Mouse (Mus musculus): ENCODE measurements around the gene Elovl7. TPM values are rescaled to one million over a fixed set of nuclear protein-coding genes. Genes with fewer than 3 reads are reported as not detected.
A peak's percentile ranks its signal among the peaks of the same experiment; 100 is the strongest.

Elovl7 gene
- polyA plus RNA-seq, 2 experiments: 0.51 to 1.8 TPM

GRCm38 (mm10) chr13:108302957-108303675, 88.9 kb downstream of the Elovl7 start:
- TF ChIP-seq EP300 (IDR thresholded peaks at IDR 0.05; ENCODE audit: low read depth) (no peak), CTCF (IDR thresholded peaks at IDR 0.05; ENCODE audit: low read depth) (no peak)
- no peak overlapping the region for H3K27ac ChIP-seq
- no peak overlapping the region for H3K4me3 ChIP-seq (ENCODE audit: insufficient read depth in 1 of 2, low read depth in 2 of 2, low read length in 2 of 2)
- no peaks in the 10 kb centered on the region for H3K27me3 ChIP-seq (ENCODE audit: control insufficient read depth, insufficient read depth, low read length)
- no peaks in the 10 kb centered on the region for H3K9me3 ChIP-seq (ENCODE audit: control insufficient read depth, low read length)
- H3K9ac ChIP-seq (replicated peaks): no peak overlapping the region
- no peaks in the 10 kb centered on the region for H3K36me3 ChIP-seq (replicated peaks; ENCODE audit: control insufficient read depth, insufficient read depth, low read depth)
- no peak for ATAC-seq (ENCODE audit: insufficient read depth)
- H3K4me2 ChIP-seq (ENCODE audit: low read depth): no peak overlapping the region
- peaks cover 0 to 2% of the 10 kb centered on the region in 2 experiments; a peak in 1 of 4 replicates for H3K4me1 ChIP-seq (replicated peaks; ENCODE audit: control insufficient read depth in 2 of 2, insufficient read depth in 2 of 2, low read length in 1 of 2)
- DNase-seq (ENCODE audit: low read depth in 3 of 3, low spot score in 3 of 3): no peak
- WGBS (ENCODE audit: insufficient replicate concordance): 64% methylated on average over 7 of the region's 7 CpGs

- H3K4me3 ChIP-seq (ENCODE audit: insufficient read depth in 1 of 2, low read depth in 2 of 2, low read length in 2 of 2): no peak overlapping the region
- no peak overlapping the region for H3K4me2 ChIP-seq (ENCODE audit: low read depth)
- 27% methylated on average over 1 of the region's 1 CpGs for WGBS (ENCODE audit: insufficient replicate concordance)
- no peak for TF ChIP-seq CTCF (IDR thresholded peaks at IDR 0.05; ENCODE audit: low read depth)
- no peak for TF ChIP-seq EP300 (IDR thresholded peaks at IDR 0.05; ENCODE audit: low read depth)
- H3K9me3 ChIP-seq (ENCODE audit: control insufficient read depth, low read length): no peaks in the 10 kb centered on the region
- peaks cover 0 to 2% of the 10 kb centered on the region in 2 experiments; a peak in 1 of 4 replicates for H3K4me1 ChIP-seq (replicated peaks; ENCODE audit: control insufficient read depth in 2 of 2, insufficient read depth in 2 of 2, low read length in 1 of 2)
- no peaks in the 10 kb centered on the region for H3K27me3 ChIP-seq (ENCODE audit: control insufficient read depth, insufficient read depth, low read length)
- DNase-seq (ENCODE audit: low read depth in 3 of 3, low spot score in 3 of 3) (no peak), ATAC-seq (ENCODE audit: insufficient read depth) (no peak)
- H3K27ac ChIP-seq: no peak overlapping the region
- no peak overlapping the region for H3K9ac ChIP-seq (replicated peaks)
- no peaks in the 10 kb centered on the region for H3K36me3 ChIP-seq (replicated peaks; ENCODE audit: control insufficient read depth, insufficient read depth, low read depth)
Observed at GRCm38 (mm10) chr13:108303841-108304240, 89.6 kb downstream of the Elovl7 start.

GRCm38 (mm10) chr13:108304680-108305079, 90.5 kb downstream of the Elovl7 start:
- Histone ChIP-seq H3K4me1 (replicated peaks; ENCODE audit: control insufficient read depth in 2 of 2, insufficient read depth in 2 of 2, low read length in 1 of 2) (peaks cover 0 to 2% of the 10 kb centered on the region in 2 experiments; a peak in 1 of 4 replicates), H3K27ac (no peak overlapping the region), H3K36me3 (replicated peaks; ENCODE audit: control insufficient read depth, insufficient read depth, low read depth) (no peaks in the 10 kb centered on the region), H3K9me3 (ENCODE audit: control insufficient read depth, low read length) (no peaks in the 10 kb centered on the region), H3K9ac (replicated peaks) (no peak overlapping the region), H3K4me2 (ENCODE audit: low read depth) (no peak overlapping the region), H3K4me3 (ENCODE audit: insufficient read depth in 1 of 2, low read depth in 2 of 2, low read length in 2 of 2) (no peak overlapping the region), H3K27me3 (ENCODE audit: control insufficient read depth, insufficient read depth, low read length) (no peaks in the 10 kb centered on the region)
- 11% methylated on average over 2 of the region's 2 CpGs for WGBS (ENCODE audit: insufficient replicate concordance)
- ATAC-seq (ENCODE audit: insufficient read depth) (no peak), DNase-seq (ENCODE audit: low read depth in 3 of 3, low spot score in 3 of 3) (no peak)
- TF ChIP-seq EP300 (IDR thresholded peaks at IDR 0.05; ENCODE audit: low read depth): no peak
- TF ChIP-seq CTCF (IDR thresholded peaks at IDR 0.05; ENCODE audit: low read depth): no peak

- no peaks in the 10 kb centered on the region for H3K27me3 ChIP-seq (ENCODE audit: control insufficient read depth, insufficient read depth, low read length)
- peak within 1 kb of the TSS; percentile 98 for H3K9ac ChIP-seq (replicated peaks)
- ATAC-seq (ENCODE audit: insufficient read depth) (peak; percentile 93), DNase-seq (ENCODE audit: low read depth in 3 of 3, low spot score in 3 of 3) (peak; percentile 92 to 96 (median 94))
- no peaks in the 10 kb centered on the region for H3K9me3 ChIP-seq (ENCODE audit: control insufficient read depth, low read length)
- peak; percentile 1; the same call in 1 of the 2 replicates for TF ChIP-seq CTCF (IDR thresholded peaks at IDR 0.05; ENCODE audit: low read depth)
- peak; percentile 97 for TF ChIP-seq EP300 (IDR thresholded peaks at IDR 0.05; ENCODE audit: low read depth)
- H3K4me1 ChIP-seq (replicated peaks; ENCODE audit: control insufficient read depth in 2 of 2, insufficient read depth in 2 of 2, low read length in 1 of 2): peaks cover 17 to 21% of the 10 kb centered on the region in 2 experiments
- peak within 1 kb of the TSS; percentile 99 for H3K27ac ChIP-seq
- WGBS (ENCODE audit: insufficient replicate concordance): under 1% methylated on average over 48 of the region's 48 CpGs
- H3K4me2 ChIP-seq (ENCODE audit: low read depth): peak within 1 kb of the TSS; percentile 90
- peaks cover 3% of the 10 kb centered on the region for H3K36me3 ChIP-seq (replicated peaks; ENCODE audit: control insufficient read depth, insufficient read depth, low read depth)
- H3K4me3 ChIP-seq (ENCODE audit: insufficient read depth in 1 of 2, low read depth in 2 of 2, low read length in 2 of 2): peak within 1 kb of the TSS; percentile 71 to 98
Observed at GRCm38 (mm10) chr13:108315702-108316486, 101.7 kb downstream of the Elovl7 start, which contains the start of gene Depdc1b. Gene Depdc1b, plus strand, starts transcription at chr13:108316332.

- peak overlapping the region; percentile 99 for H3K27ac ChIP-seq
- no peaks in the 10 kb centered on the region for H3K9me3 ChIP-seq (ENCODE audit: control insufficient read depth, low read length)
- H3K4me1 ChIP-seq (replicated peaks; ENCODE audit: control insufficient read depth in 2 of 2, insufficient read depth in 2 of 2, low read length in 1 of 2): peaks cover 17 to 21% of the 10 kb centered on the region in 2 experiments
- H3K9ac ChIP-seq (replicated peaks): peak overlapping the region; percentile 98
- WGBS (ENCODE audit: insufficient replicate concordance): under 1% methylated on average over 32 of the region's 32 CpGs
- ATAC-seq (ENCODE audit: insufficient read depth) (peak; percentile 73), DNase-seq (ENCODE audit: low read depth in 3 of 3, low spot score in 3 of 3) (peak; percentile 52 to 57 (median 53))
- no peaks in the 10 kb centered on the region for H3K27me3 ChIP-seq (ENCODE audit: control insufficient read depth, insufficient read depth, low read length)
- peaks cover 6% of the 10 kb centered on the region for H3K36me3 ChIP-seq (replicated peaks; ENCODE audit: control insufficient read depth, insufficient read depth, low read depth)
- no peak for TF ChIP-seq EP300 (IDR thresholded peaks at IDR 0.05; ENCODE audit: low read depth)
- TF ChIP-seq CTCF (IDR thresholded peaks at IDR 0.05; ENCODE audit: low read depth): peak; percentile 1; the same call in 1 of the 2 replicates
- H3K4me3 ChIP-seq (ENCODE audit: insufficient read depth in 1 of 2, low read depth in 2 of 2, low read length in 2 of 2): peak overlapping the region; percentile 71 to 98
- H3K4me2 ChIP-seq (ENCODE audit: low read depth): peak overlapping the region; percentile 90
Observed at GRCm38 (mm10) chr13:108316487-108316903, 102.3 kb downstream of the Elovl7 start.
